Mouse (Mus musculus) embryonic stem cell, embryonic (primary cell): ENCODE measurements around the gene Ssbp2.

Experiments
- CTCF ChIA-PET, 4 experiments: fragments of 300-600 bp in 2 of 4; fragments of 350-600 bp in 2 of 4; sonication (Branson Sonifier 250); formaldehyde crosslinking; loops; one replicate each; lab custom pipeline; 2022; ENCODE audit warnings: inconsistent platforms in 2 of 4; lab: Charles Lee
- POLR2A ChIA-PET, 4 experiments: fragments of 300-600 bp in 2 of 4; fragments of 350-600 bp in 2 of 4; sonication (Branson Sonifier 250); formaldehyde crosslinking; loops; one replicate each; lab custom pipeline; 2022; ENCODE audit warnings: antibody characterized with exemption in 4 of 4, inconsistent platforms in 1 of 4; lab: Charles Lee

The Ssbp2 gene

DNA sequence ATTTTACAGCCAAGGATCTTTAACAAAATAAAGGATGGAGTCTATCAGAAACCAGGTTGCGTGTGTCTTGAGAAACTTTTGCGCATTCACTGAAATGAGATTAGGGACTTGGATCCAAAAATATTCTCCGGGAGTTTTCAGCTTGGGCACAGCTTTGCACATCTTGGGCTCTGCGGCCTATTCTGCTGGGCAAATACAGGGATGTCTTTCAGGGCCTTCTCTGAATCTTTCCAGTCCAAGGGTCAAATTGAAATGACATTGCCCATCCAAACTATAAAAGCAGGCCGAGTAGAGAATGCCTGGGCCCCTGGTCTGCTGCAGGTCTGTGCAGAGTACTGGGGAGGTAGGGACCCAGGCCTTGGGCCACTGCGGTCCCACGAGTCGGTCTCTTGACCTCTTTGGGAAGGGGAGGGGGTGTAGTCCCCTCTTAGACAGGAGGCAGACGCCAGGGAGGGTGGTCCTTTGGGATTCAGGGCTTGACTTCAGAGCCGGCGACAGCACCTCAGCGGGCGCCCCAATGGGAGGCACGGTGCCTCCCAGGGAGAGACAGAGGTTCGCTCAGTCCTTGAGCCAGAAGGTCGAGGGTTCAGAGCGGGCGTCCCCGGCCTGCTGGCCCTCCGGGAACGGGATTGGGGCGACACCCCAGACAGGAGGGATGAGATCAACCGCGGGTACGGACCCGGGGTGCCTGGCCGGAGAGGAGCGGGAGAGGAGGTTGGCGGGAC is at the start of gene Ssbp2:
Gene Ssbp2, plus strand, starts transcription at position 388 of the 725 bp plus-strand sequence.
- CTCF ChIA-PET: no interaction called here
- POLR2A ChIA-PET: interaction anchor here in 3 of 4 experiments (0.6 to 2.6 kb wide), 10 partner anchors 16 to 536 kb away, joined by 3 to 13 read pairs (median 4); partner anchors contain the start of gene Atg10 (in 2 of the 3)

DNA sequence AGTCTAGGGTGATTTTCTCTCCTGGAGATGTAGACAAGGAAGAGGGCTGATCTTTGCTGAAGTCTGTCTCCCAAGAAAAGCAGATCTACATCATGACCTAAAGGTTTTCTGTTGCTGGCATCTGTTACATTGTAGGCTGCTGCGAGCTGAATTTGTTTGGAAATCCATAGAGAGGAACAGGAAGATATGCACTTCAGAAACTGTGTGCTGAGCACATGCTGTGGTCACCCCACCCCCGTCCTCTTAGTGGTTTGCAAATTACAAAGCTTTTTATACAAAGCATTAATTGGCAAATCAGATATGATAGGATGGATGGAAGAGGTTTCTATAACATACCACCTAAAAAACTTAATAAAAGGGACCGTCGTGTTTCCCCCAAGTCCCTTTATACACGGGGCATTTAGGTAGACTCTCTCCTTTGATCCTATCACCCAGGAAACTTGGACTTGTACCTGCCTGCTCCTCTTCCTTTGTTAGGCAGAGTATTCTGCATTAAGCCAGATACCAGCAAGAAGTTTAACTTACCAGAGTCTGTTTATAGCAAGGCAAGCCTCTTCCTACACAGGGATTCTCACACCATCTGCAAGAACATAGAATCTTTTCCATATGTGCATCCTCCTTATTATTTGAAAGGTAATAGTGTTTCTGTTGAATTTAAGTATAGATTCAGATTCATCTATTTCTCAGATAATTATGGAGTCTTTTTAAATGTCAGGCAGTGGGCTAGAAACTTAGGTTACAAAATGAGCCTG is 46.2 kb upstream of the Ssbp2 start:
- ChIA-PET POLR2A (no interaction called here), CTCF (no interaction called here)

DNA sequence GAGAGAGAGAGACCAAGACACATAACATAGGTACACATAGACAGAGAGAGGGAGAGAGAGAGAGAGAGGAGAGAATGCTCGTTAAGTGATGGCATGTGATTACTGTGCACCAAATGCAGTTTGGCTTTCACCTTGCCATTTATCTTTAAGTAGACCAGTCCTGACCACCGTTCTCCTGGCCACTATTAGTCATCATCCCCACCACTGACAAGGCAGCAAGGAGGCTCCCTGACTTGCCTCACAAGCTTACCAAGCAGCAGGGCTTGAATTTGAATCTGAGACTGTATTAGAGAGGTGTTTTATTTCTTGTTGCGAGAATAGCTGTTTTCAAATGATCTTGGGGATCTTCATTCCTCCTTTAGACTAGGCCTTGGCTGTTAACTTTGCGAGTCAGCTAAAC is 44.2 kb upstream of the Ssbp2 start:
- POLR2A ChIA-PET: no interaction called here
- CTCF ChIA-PET: no interaction called here

DNA sequence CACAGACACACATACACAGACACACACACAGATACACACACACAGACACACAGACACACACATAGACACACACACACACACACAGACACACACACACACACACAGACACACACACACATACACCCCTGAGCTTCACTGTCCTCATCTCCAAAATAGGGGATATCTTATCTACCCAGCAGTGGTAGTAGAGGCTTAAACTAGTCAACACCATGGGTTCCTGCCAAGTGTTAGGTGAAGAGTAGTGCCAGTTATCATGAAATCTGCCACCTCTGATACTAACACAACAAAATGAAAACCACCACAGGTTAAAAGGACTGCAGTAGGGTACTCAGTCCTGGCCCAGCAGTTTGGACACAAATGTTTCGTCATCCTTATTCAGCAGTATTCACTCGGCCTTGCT is 43.4 kb upstream of the Ssbp2 start:
- CTCF ChIA-PET: no interaction called here
- POLR2A ChIA-PET: no interaction called here

DNA sequence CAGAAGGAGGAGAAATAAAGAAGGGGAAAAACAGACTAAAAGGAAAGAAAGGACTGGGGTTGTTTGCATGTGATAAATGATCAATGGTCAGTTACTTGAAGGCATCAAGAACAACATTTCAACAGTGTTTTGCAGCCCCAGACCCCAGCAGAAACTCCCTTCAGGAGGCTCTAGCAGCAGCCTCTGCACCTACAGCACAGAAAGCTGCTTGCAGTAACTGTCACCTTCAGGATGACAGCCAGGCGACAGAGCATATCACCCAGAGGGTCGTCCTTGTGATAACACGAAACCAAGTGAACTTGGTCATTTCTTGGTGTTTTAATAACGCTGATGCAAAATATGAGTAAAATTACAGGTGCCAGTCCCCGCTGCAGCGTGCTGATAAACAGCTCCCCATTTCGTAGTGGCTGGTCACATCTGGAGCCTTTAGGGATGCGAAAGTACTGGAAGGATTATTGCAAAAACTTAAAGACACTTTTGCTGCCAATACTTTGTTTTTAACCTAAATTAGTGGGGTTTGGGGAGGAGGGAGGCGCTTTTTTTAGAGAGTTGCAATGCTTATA is 38.6 kb upstream of the Ssbp2 start:
- ChIA-PET CTCF (interaction anchor here in 1 of 4 experiments (1.0 kb wide), 1 partner anchor 124 kb away, joined by 3 read pairs; no protein-coding TSS in a partner anchor), POLR2A (interaction anchor here in 1 of 4 experiments (0.8 kb wide), 1 partner anchor 19 kb away, joined by 3 read pairs; no protein-coding TSS in a partner anchor)

DNA sequence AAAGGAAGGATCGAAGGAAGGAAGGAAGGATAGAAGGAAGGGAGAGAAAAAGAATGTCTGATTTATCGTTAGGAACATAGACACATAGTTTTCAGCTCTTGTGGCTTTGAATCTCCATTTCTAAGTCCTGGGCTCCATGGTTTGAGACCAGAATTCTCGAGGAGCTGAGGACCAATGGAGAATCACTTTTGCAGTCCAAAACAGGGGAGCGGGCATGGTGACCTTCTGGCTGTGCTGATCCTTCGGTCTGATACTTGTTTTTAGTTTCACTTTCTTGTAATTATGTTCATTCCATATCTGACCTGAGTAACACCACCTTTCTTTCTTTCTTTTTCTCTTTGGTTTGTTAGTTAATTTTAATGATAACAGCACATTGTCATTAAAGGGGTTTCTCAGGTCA is 29.2 kb upstream of the Ssbp2 start:
- CTCF ChIA-PET: interaction anchor here in 2 of 4 experiments (0.5 to 0.7 kb wide), 2 partner anchors 544 to 1796 kb away, joined by 3 to 4 read pairs; no protein-coding TSS in a partner anchor
- POLR2A ChIA-PET: no interaction called here

DNA sequence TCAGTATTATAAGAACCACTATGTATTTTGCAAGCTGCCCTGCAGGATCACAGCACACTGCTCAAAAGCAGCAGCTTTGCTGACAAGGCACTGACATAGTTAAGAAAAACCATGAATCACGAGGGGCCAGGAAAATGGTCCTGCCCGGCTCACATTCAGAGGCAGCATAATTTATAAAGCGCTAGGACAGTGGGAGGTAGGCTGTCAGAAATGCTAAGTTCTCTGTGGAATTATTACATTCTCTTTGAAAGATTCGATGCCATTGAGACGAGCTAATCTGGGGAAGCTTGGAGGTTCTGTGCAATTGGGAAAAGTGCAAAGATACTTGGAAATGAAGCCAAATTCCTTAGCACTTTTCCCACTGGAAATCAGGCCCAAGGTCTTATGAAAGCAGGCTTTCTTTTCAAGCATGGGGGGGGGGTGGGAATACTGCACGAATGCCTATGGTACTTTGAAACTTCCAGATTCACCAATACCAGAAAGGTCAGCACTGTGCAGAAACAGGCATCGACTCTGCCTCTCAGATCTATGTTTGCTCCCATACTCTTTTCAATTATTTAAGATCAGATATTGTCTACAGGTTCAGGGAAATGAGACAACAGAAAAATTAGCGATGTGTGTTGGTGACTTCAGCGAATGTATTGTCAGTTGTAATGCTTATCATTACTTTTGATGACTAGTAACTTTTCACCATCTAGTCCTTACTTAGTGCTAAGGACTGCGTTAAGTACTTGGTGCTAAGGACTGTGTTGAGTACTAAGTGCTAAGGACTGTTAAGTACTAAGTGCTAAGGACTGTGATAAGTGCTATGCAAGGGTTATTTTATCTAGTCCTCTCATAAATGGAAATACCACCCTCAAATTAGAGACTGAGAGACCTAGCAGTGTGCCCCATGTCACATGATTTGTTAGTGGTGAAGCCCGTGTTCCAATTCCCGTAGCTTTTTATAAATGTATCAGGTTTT is 28.4 kb upstream of the Ssbp2 start:
- ChIA-PET POLR2A (no interaction called here), CTCF (interaction anchor here in 2 of 4 experiments (0.5 to 0.7 kb wide), 3 partner anchors 545 to 1797 kb away, joined by 3 to 5 read pairs (median 4); no protein-coding TSS in a partner anchor)

DNA sequence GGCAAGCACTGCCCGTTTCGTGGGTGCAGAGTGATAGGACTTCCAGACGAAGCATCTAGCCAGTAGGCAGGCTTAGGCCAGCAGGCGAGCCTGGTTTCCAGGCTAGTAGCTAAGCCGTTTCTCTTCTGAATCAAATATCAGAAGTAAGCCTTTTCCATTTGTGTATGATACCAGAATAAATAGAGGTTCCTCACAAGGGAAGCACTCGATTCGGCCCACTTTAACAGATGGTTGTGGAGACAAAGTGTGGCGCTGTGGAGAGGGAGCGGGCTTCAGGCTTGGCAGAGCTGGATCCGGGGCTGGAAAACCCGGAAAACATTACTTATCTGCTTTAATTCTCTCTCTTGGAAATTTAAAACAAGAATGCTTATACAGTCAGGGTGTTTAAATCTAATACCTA is 27.1 kb upstream of the Ssbp2 start:
- POLR2A ChIA-PET: no interaction called here

DNA sequence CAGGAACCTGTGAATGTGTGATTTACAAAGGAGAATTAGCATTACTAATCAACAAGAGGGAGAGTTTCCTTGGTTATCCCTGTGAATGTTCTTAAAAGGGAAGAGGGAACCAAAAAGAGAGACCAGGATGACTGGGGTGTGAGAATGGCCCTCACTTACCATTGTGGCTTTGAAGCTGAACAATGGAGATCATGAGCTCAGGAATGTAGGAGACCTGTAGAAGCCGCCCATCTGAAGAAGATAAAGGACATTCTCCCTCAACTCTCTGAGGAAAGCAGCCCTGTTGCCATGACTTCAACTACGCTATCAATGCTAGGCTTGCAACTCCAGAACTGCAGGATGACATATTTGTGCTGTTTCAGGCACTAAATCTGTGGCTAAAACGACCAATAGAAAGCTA is 22.2 kb upstream of the Ssbp2 start:
- CTCF ChIA-PET: interaction anchor here in 2 of 4 experiments (0.5 to 0.8 kb wide), 2 partner anchors 42 to 82 kb away, joined by 3 read pairs; no protein-coding TSS in a partner anchor
- POLR2A ChIA-PET: interaction anchor here in 1 of 4 experiments (1.5 kb wide), 1 partner anchor 10 kb away, joined by 5 read pairs; no protein-coding TSS in a partner anchor

More for the DNA sequence above, 27.1 kb upstream of the Ssbp2 start:
- CTCF ChIA-PET: no interaction called here

DNA sequence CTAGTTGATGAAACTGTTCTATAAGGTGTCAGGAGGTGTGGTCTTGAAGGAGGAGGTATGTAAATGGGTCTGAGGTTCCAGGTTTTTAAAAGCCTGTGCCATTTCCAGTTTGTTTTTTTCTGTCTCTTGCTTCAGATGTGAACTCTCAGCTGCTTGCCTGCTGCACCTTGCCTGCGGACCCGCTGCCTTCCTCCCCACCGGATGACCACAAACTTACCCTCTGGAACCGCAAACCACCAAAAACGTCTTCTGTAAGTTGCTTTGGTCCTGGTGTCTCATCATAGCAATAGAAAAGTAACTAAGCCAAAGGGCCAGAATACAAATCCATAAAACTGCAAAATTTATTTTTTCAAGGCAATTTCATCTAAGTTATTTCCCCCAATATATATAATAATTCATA is 18.6 kb upstream of the Ssbp2 start:
- ChIA-PET POLR2A (no interaction called here), CTCF (no interaction called here)

DNA sequence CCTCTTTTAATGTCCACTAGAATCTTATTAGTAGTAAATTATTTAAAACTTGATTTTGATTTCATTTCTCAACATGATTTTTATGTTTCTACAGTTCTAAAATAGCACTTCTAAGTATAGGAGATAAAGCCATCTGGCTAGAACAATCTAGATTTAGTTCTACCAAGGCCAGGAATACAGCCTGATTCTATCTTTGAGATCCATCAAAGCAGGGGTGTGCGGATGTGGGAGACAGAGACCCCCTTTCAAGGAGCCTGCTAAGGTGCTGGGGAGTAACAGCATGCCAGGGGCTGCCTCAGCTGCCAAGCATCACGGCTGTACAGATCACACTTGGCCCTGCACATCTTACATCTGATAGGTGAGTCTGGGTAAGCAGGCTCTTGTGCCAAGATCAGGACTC is 13.4 kb upstream of the Ssbp2 start:
- CTCF ChIA-PET: no interaction called here
- POLR2A ChIA-PET: no interaction called here

DNA sequence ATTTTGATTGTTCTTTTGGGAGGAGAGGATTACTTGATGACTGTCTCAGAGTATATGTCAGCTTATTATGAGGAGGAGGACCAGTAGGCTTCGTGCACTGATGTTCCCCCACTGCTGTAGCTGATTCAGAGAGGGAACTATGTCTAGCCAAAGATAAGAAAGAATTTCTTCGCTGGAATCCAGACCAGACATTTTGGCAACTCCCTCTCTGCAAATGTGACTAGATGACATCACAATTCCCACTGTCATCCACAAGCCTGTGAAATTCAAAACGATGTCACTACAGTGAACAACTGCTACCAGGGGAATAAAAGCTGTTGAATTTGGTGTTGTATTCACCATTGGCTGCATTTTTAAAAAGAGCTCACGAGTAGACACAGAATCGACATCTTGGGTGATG is 11.1 kb upstream of the Ssbp2 start:
- ChIA-PET CTCF (no interaction called here), POLR2A (interaction anchor here in 1 of 4 experiments (1.1 to 1.4 kb wide), 3 partner anchors 9 to 13 kb away, joined by 3 to 5 read pairs (median 4); no protein-coding TSS in a partner anchor)

DNA sequence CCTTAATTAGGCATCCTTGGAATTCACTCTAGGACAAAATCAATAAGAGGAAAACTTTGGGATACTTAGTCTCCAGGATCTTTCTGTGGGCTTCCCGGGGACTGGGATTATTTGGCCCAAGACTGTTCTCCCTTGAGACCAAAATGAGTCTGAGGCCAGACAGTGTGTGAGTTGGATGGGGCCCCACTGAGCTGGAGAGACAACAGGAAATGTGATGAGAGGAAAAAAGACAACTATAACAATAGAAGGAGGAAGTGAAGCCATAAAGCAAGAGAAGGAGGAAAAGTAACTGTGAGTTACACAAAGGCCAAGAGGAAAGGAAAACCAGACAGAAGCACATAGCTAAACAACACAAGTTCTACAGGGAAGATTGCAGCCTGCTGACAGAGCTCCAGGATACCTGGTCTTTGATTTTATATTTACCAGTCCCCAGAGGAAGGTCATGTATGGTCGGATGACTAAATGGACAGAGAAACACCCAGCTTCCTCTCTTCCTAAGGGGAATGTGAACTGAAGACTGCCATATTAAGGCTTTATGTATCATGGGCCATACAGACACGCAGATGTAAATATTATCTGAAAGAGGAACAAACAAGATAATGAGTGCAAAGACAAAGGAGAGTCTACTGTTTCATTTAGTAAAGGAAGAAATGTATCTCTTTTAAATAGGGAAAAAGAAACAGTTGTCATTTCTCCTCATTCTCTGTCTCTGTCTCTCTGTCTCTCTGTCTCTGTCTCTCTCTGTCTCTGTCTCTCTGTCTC is 8.5 kb upstream of the Ssbp2 start:
- POLR2A ChIA-PET: no interaction called here
- CTCF ChIA-PET: no interaction called here

DNA sequence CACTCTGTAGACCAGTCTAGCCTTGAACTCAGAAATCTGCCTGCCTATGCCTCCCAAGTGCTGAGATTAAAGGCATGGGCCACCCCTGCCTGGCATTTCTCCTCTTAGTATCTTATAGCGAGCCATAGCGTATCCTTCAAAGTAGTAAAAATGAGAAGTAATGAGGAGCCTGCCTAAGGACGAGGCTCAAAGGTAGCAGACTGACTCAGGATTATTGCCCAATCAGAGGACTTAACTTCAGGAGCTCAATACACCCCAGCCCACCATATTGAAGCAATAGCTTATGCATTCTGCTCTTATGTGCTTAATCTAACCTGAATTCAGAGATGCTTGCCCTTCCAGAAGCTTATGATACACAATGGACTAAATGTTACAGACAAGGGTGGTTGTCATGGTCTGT is 7.8 kb upstream of the Ssbp2 start:
- ChIA-PET CTCF (interaction anchor here in 1 of 4 experiments (0.6 kb wide), 1 partner anchor 156 kb away, joined by 3 read pairs; no protein-coding TSS in a partner anchor), POLR2A (no interaction called here)

DNA sequence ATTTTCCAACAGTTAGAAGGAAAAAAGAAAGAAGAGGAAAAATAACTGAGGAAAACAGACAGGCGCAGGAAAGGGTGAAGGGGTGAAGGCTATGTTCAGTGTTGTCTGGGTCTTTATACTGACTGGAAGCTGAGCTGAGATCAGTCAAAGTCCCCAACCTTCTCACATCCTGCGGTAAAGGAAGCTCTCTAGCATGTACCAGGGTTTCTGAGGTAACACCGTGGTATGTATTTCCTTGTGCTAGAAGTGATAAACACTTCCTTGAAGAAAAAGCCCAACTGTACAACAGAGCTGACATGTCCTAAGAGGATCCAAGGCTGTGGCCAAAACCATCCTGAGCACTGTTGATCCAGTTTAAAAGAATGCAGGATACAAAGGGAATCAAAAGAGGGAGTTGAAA is 6.8 kb upstream of the Ssbp2 start:
- ChIA-PET POLR2A (interaction anchor here in 1 of 4 experiments (1.2 kb wide), 1 partner anchor 8 kb away, joined by 3 read pairs; no protein-coding TSS in a partner anchor), CTCF (no interaction called here)

DNA sequence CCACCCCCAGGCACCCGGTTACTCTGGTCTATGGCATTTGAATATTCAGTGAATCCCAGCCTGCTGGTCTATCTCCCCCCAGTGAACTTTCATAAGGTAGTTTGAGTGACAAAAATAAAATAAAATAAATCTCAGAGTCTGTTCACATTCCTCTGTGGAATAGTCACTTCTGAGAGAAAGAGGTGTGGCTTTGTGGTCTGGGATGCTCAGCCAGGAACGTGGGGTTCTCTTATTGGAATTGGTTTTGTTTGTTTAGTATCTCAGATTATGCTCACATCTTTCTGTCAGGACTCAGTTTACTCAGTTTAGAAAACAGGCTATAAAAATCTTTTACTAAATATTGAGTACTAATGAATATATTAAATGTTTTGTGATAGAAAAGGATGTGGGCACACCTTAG is 4.0 kb upstream of the Ssbp2 start:
- ChIA-PET CTCF (no interaction called here), POLR2A (no interaction called here)

DNA sequence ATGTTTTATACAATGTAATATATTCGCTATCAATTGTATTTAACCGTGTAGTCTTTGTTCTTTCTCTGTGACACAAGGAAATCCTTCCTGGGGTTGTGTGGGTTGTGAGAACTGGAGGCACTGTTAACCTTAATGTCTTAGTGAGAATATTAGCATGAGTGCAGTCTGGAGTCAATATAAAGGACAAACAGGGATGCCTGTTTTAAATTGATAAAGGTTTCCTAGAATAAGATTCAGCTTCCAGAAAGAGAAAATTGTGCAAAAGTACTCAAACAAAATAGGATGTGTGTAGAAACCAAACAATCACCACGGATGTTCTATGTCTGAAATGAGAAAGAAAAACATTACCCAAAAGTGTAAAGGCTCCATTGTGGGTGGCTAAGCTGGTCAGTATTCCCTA is 3.3 kb upstream of the Ssbp2 start:
- POLR2A ChIA-PET: interaction anchor here in 1 of 4 experiments (1.1 kb wide), 1 partner anchor 15 kb away, joined by 3 read pairs; no protein-coding TSS in a partner anchor
- CTCF ChIA-PET: no interaction called here
